Mouse (Mus musculus) MEL (cell line): ENCODE measurements around the gene Gm20388.

ENCODE experiments used
- BHLHE40 ChIP-seq: IDR thresholded peaks from 2 replicates; pipeline ENCODE4 v1.6.1; 2012; ENCODE audit warnings: low read depth, mild to moderate bottlenecking, inconsistent platforms, low read length, improper control_type of control experiment, borderline replicate concordance
- EP300 ChIP-seq, 2 experiments: IDR thresholded peaks; 2 replicates each; pipeline ENCODE4 v1.6.1; 2011; ENCODE audit warnings: improper control_type of control experiment in 2 of 2, low read length in 2 of 2, low read depth in 1 of 2, mild to moderate bottlenecking in 1 of 2
- JUND ChIP-seq: IDR thresholded peaks from 2 replicates; pipeline ENCODE4 v1.6.1; 2011; ENCODE audit warnings: low read depth, mild to moderate bottlenecking, improper control_type of control experiment, low read length
- MAX ChIP-seq: IDR thresholded peaks from 2 replicates; pipeline ENCODE4 v1.6.1; 2011; ENCODE audit warnings: low read length, improper control_type of control experiment
- NELFE ChIP-seq: IDR thresholded peaks from 2 replicates; pipeline ENCODE4 v1.6.1; 2011; ENCODE audit warnings: low read depth, low read length, improper control_type of control experiment
- POLR2AphosphoS2 ChIP-seq: IDR thresholded peaks from 2 replicates; pipeline ENCODE4 v1.6.1; 2011; ENCODE audit warnings: low read length, improper control_type of control experiment
- SIN3A ChIP-seq: IDR thresholded peaks from 2 replicates; pipeline ENCODE4 v1.6.1; 2012; ENCODE audit warnings: low read length, improper control_type of control experiment, inconsistent platforms

- no peak for TF ChIP-seq POLR2AphosphoS2
- no peak for TF ChIP-seq JUND
- no peak for TF ChIP-seq SIN3A
- no peak for TF ChIP-seq EP300 (IDR thresholded peaks at IDR 0.05; ENCODE audit: low read depth in 1 of 2, low read length in 2 of 2)
- no peak for TF ChIP-seq MAX
- no peak for TF ChIP-seq NELFE
- no peak for TF ChIP-seq BHLHE40
Observed at GRCm38 (mm10) chr8:120472230-120472629, 561.6 kb downstream of the Gm20388 start.
